Mouse (Mus musculus) G1E (cell line): Measurements from ENCODE around the gene Golph3. TPM values are rescaled to one million over a fixed set of nuclear protein-coding genes. Genes with fewer than 3 reads are reported as not detected.

Experiments
- ATAC-seq: 2 replicates; pipeline ENCODE4 v1.8.0; 2016; ENCODE audit warnings: mild to moderate bottlenecking; ENCODE audit not compliant: insufficient number of reproducible peaks, poor library complexity, low FRiP score, severe bottlenecking; ENCODE audit errors: extremely low read depth
- DNase-seq: peaks from one replicate; pipeline ENCODE4 v3.0.0; 2012; ENCODE audit warnings: low spot score
- H3K27me3 ChIP-seq: 2 replicates; pipeline ENCODE4 v1.6.1; 2012; ENCODE audit warnings: mild to moderate bottlenecking, low read length, inconsistent platforms; ENCODE audit not compliant: insufficient read depth
- H3K36me3 ChIP-seq: replicated peaks from 2 replicates; pipeline ENCODE3; 2012; ENCODE audit warnings: mild to moderate bottlenecking, inconsistent platforms
- H3K4me1 ChIP-seq: 2 replicates; pipeline ENCODE4 v1.6.1; 2012; ENCODE audit warnings: low read depth, low read length, inconsistent platforms, mixed read lengths; ENCODE audit not compliant: insufficient read depth
- H3K4me3 ChIP-seq: 2 replicates; pipeline ENCODE4 v1.5.1; 2012; ENCODE audit warnings: low read depth, mild to moderate bottlenecking, inconsistent platforms, low read length, moderate library complexity, mixed read lengths
- H3K9me3 ChIP-seq: replicated peaks from 2 replicates; pipeline ENCODE4 v1.6.1; 2012; ENCODE audit warnings: inconsistent platforms
- CTCF ChIP-seq: IDR thresholded peaks from 2 replicates; pipeline ENCODE4 v1.5.1; 2012; ENCODE audit warnings: low read depth, low read length, inconsistent platforms, mixed read lengths
- GATA1 ChIP-seq: IDR thresholded peaks from 2 replicates; pipeline ENCODE4 v1.6.1; 2012; ENCODE audit warnings: borderline replicate concordance, low read length, inconsistent platforms, mixed read lengths
- GATA2 ChIP-seq: IDR thresholded peaks from 2 replicates; pipeline ENCODE4 v1.6.1; 2012; ENCODE audit warnings: low read depth, low read length, inconsistent platforms, borderline replicate concordance
- POLR2AphosphoS5 ChIP-seq: IDR thresholded peaks from 2 replicates; pipeline ENCODE4 v1.6.1; 2012; ENCODE audit warnings: low read depth, low read length, inconsistent platforms; ENCODE audit not compliant: insufficient replicate concordance
- TAL1 ChIP-seq: conservative IDR thresholded peaks from 2 replicates; pipeline ENCODE4 v1.6.1; 2012; ENCODE audit warnings: low read depth, low read length, inconsistent platforms, mixed read lengths
- polyA plus RNA-seq: library from polyadenylated mRNA; stranded (reverse); fragments of >175 nt; gene quantifications from 2 replicates; pipeline ENCODE4 v1.2.3, GENCODE M21; 2012
- total RNA-seq, 2 experiments: library from RNA; stranded (forward) in 1 of 2; stranded (reverse) in 1 of 2; fragments of 200-1000 nt in 1 of 2; fragments of >200 nt in 1 of 2; fragmentation: Nextera tagmentation in 1 of 2; gene quantifications; 2 replicates each; pipeline ENCODE4 v1.2.3; 2014 to 2017

The Golph3 gene
- total and polyA plus RNA-seq, 3 experiments = 299 to 739 (median 411) TPM

DNA sequence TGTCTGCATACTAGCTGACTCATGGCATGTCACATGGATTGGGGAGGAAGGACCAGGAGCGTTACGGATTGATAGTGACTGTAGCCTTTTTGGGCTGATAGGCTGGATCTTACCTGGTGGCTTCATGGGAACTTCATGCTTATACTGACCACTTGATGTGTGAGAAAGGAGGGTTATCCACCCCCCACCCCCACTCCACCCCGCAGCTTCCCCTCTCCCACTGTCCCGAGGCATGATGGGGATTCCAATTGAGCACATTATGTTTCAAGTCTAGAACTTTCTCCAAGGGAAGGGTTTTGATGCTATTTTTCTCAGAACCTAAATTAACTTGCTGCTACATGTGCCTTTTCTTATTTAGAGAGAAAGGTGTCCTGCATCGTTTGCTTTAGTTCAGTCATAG is 37.1 kb downstream of the Golph3 start:
- Histone ChIP-seq H3K27me3 (no peaks in the 10 kb centered on the region), H3K4me3 (no peak overlapping the region), H3K9me3 (no peaks in the 10 kb centered on the region), H3K4me1 (peaks cover 44% of the 10 kb centered on the region), H3K36me3 (peaks cover 93% of the 10 kb centered on the region)
- TF ChIP-seq CTCF (no peak), GATA1 (no peak), POLR2AphosphoS5 (no peak), TAL1 (no peak)
- DNase-seq (no peak), ATAC-seq (no peak)

- no peak overlapping the region for H3K4me3 ChIP-seq
- peaks cover 84% of the 10 kb centered on the region for H3K36me3 ChIP-seq
- no peak for DNase-seq
- H3K27me3 ChIP-seq = no peaks in the 10 kb centered on the region
- H3K9me3 ChIP-seq = no peaks in the 10 kb centered on the region
- ATAC-seq = no peak
- TF ChIP-seq CTCF (no peak), TAL1 (no peak), POLR2AphosphoS5 (no peak), GATA1 (no peak), GATA2 (no peak)
- H3K4me1 ChIP-seq = peaks cover 55% of the 10 kb centered on the region
Measured at GRCm38 (mm10) chr15:12360519-12361212, 39.4 kb downstream of the Golph3 start.

DNA sequence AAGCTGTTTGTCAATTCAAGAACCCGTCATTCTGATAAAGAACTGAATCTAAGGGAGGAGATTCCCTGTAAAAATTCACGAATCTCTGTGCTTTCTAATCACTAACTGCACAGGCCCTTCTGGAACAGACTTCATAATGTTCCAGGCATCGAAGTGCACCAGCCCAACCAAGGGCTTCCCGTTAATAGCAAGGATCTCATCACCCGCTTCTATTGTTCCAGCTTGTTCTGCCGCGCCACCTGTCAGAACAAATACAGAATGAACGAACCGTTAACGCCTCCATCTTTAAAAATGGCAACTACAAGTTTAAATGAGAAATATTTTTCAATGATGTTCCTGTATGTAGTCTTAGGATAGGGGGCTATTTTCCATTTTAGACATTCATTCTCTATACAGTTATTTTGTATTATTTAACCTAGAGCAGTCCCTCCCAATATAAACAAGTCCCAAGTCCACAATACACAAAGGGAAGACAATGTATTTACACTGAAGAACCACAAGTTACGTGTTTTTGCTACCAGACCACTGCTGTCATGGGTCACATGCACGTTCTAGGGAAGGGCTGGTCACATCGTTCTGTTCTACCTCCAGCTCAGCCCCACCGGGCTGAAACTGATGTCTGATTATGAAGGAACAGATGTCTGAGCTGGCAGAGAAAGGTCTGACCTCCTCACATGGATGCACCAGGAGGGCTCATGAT is 40.9 kb downstream of the Golph3 start:
- DNase-seq (no peak), ATAC-seq (no peak)
- H3K27me3 ChIP-seq = no peaks in the 10 kb centered on the region
- peaks cover 57% of the 10 kb centered on the region for H3K4me1 ChIP-seq
- H3K4me3 ChIP-seq = no peak overlapping the region
- TF ChIP-seq GATA2 (no peak), CTCF (no peak), POLR2AphosphoS5 (no peak), GATA1 (no peak), TAL1 (no peak)
- H3K36me3 ChIP-seq = peaks cover 75% of the 10 kb centered on the region
- no peaks in the 10 kb centered on the region for H3K9me3 ChIP-seq

DNA sequence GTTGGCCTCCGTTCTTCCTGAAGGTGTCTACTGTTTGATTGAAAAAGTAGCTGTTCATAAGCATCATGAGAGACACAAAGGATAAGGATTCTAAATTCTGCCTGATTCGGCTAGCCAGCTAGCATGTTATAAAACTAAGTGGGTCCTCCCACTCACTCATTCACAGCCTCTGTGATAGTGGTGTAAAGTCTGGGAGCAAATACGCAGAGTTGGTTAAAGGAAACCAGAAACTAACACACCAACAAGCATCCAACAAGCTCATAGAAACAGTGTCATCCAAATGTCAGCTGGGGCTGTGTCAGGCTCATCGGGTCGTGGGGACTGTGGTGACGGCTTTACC is 41.4 kb downstream of the Golph3 start:
- Histone ChIP-seq H3K36me3 (peaks cover 71% of the 10 kb centered on the region), H3K4me3 (no peak overlapping the region), H3K9me3 (no peaks in the 10 kb centered on the region), H3K27me3 (no peaks in the 10 kb centered on the region), H3K4me1 (peaks cover 55% of the 10 kb centered on the region)
- DNase-seq (no peak), ATAC-seq (no peak)
- no peak for TF ChIP-seq TAL1
- no peak for TF ChIP-seq POLR2AphosphoS5
- no peak for TF ChIP-seq CTCF
- TF ChIP-seq GATA2 = no peak
- TF ChIP-seq GATA1 = no peak

DNA sequence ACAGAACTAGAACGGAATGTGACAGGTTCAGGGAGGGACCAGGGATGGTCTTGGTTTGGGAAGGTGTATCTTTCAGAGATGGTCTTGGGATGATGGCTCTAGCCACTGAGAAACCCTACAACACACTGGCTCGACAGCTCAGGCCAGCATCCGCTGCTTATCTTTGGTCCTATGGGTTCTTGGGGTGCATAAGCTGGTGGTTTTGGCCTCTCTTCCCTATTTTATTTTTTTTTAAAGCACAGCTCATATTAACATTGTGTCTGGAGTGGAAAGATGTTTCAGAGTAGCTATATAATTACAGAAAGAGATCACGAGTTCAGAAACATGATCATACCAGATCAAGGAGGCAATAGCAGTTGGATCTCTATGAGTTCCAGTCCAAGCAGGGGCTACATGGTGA is 42.8 kb downstream of the Golph3 start:
- no peak overlapping the region for H3K4me3 ChIP-seq
- ATAC-seq (no peak), DNase-seq (no peak)
- H3K9me3 ChIP-seq = no peaks in the 10 kb centered on the region
- peaks cover 62% of the 10 kb centered on the region for H3K4me1 ChIP-seq
- TF ChIP-seq POLR2AphosphoS5 (no peak), TAL1 (no peak), CTCF (no peak), GATA2 (no peak)
- H3K27me3 ChIP-seq = no peaks in the 10 kb centered on the region
- peaks cover 58% of the 10 kb centered on the region for H3K36me3 ChIP-seq

DNA sequence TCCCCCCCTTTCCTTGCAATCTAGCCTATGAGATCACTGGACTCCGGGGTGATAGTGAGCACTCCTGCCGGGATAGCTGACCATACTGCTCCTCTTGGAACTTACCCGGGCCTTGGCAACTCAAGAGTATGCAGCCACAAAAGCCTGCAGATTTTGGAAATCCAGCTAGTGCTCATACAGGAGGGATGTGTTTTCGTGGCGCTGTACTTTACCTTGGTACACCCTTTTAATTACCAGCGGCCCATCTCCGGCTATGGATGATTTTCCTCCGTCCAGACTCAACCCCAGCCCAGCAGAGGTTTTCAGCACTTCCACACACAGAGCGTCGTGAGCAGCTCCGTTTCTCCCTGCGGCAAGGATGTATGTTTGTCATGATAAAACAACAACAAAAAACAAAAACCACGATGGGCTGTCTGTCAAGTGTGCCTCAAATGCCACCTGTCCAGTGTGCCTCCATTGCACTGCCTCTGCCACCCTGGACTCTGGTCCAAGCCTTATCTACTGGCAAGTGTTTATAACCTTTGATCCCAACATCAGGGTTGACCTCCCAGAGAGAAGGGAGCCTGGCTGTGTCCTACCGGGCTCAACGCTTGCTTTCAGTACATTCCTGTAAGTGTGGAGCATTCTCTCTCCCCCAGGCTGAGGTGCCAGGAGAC is 44.3 kb downstream of the Golph3 start:
- H3K4me1 ChIP-seq = peaks cover 69% of the 10 kb centered on the region
- TF ChIP-seq GATA1 = no peak
- no peak for TF ChIP-seq POLR2AphosphoS5
- no peak for TF ChIP-seq CTCF
- TF ChIP-seq GATA2 = no peak
- no peak for TF ChIP-seq TAL1
- H3K36me3 ChIP-seq = peaks cover 44% of the 10 kb centered on the region

More for the DNA sequence above, 44.3 kb downstream of the Golph3 start:
- ATAC-seq (no peak), DNase-seq (no peak)
- Histone ChIP-seq H3K9me3 (no peaks in the 10 kb centered on the region), H3K4me3 (no peak overlapping the region), H3K27me3 (no peaks in the 10 kb centered on the region)
